Mouse (Mus musculus) heart, adult 8-10 months (tissue): ENCODE measurements around the gene Ern1. TPM values are rescaled to one million over a fixed set of nuclear protein-coding genes. Genes with fewer than 3 reads are reported as not detected.

Source experiments
- DNase-seq: peaks from one replicate; pipeline ENCODE4 v3.0.0; 2022; ENCODE audit warnings: low spot score
- total RNA-seq, 4 experiments: library from RNA; stranded (reverse); gene quantifications; 2 replicates each; pipeline ENCODE4 v1.2.4; 2022

Ern1 gene
- total RNA-seq, 4 experiments from 2014 or later, result 10.2 to 14.0 (median 12.8) TPM

DNA sequence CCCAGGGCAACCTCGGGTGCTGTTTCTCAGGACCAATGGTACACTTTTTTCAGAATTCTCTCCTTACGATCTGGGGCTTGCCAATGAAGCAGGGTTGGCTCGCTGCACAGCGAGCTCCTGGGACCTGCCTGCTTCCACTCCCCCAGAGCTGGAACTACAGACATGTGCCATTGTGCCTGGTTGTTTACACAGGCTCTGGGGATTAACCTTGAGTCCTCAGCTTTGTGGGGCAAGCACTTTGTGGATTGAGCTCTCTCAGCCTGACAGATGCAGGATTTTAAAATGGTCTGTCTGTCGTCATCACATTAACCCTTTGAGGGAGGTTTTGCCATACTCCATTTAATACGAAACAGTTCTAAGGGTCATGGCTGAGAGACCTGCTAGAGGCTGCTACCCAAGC lies 142.7 kb downstream of the Ern1 start:
- no peak for DNase-seq

Other genes with a start within 250 kb of the Ern1 start
- gene Ftsj3, start 231.8 kb downstream of the Ern1 start, total RNA-seq, result 10 to 100 TPM; 19.3 to 23.1 (median 21.2) TPM
- 100 to 1,000 TPM in 3 of 4 experiments, 10 to 100 TPM in 1; 99.8 to 112 (median 103) TPM for gene Psmc5, start 231.7 kb downstream of the Ern1 start, total RNA-seq
- gene Smarcd2, start 214.9 kb downstream of the Ern1 start, total RNA-seq, result 10 to 100 TPM; 14.3 to 16.7 (median 15.5) TPM
- gene Tcam1, start 211.2 kb downstream of the Ern1 start, total RNA-seq, result under 1 TPM in 1 of 4 experiments, not detected in 3; 0.08 TPM
- not detected for gene Gh, start 186.0 kb downstream of the Ern1 start, total RNA-seq
- gene Cd79b, start 173.1 kb downstream of the Ern1 start, total RNA-seq, result 1 to 10 TPM in 2 of 4 experiments, under 1 TPM in 2; 0.52 to 2.3 (median 1.0) TPM
- 10 to 100 TPM; 23.9 to 46.8 (median 31.4) TPM for gene Scn4a, start 134.6 kb downstream of the Ern1 start, total RNA-seq
- 1 to 10 TPM in 3 of 4 experiments, under 1 TPM in 1; 0.75 to 1.8 (median 1.5) TPM for gene Prr29, start 122.4 kb downstream of the Ern1 start, total RNA-seq
- gene Icam2, start 99.8 kb downstream of the Ern1 start, total RNA-seq, result 10 to 100 TPM; 15.6 to 28.2 (median 21.5) TPM
- gene Tex2, start 125.6 kb upstream of the Ern1 start, total RNA-seq, result 10 to 100 TPM; 37.9 to 56.9 (median 45.0) TPM